Mouse (Mus musculus): ENCODE data around the gene Nrf1. TPM values are rescaled to one million over a fixed set of nuclear protein-coding genes. Genes with fewer than 3 reads are reported as not detected.
A peak's percentile ranks its signal among the peaks of the same experiment; 100 is the strongest.

Gene Nrf1
- total RNA-seq, 2 experiments from 2014 or later: 25.7 to 33.2 TPM

DNA sequence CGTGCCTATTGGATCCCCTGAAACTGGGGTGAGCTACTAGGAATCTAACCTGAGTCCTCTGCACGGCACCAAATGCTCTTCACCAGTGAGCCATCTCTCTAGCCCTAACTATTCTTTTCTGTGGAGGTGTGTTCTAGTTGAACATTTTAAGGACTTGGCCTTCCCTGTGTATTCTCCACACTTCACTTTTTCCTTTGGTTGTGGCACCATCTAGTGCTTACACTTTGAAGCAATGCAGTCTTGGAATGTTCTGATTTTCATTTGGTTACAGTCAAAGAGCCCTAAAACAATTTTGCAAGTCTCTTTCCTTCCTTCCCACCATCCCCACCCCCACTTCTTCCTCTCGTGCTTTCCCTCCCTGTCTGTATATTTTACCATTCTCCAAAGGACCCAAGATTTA, 33.6 kb downstream of the Nrf1 start:
- peak; percentile 47 for DNase-seq

DNA sequence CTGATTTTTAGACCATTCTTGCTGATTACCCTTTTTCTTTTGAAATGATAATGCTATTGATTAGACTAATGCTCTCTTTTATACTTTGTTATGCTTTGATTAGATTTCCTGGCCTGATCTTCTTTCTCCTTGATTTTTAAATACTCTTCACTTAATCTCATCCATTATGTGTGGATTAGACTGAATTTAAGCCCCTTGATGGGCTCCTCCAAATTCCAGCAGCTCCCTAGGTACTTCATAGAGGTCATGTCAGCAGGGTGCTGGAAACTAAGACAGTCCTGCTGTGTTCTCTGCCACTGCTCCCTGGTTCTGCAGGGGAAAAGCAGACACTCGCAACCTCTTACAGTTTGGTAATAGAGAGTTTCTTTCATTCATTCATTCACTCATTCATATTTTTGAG, 35.5 kb downstream of the Nrf1 start:
- DNase-seq: no peak

DNA sequence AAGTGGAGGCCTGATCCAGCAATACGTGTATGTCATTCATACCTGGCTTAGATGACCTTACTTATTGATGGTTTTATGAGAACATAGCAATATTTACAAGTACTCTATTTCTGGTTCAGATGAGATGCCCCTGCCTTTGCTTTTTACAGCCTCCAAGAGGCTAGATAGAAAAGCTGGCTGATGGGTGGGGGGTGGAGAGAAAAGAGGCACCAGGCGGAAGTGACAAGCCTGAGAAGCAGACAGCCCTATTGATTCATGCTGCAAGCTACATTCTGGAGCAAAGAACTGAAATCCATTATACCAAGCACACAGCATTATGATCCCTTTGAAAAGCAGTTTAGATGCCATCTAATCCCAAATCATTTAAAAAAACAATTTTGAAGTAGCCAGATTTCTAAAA, 37.6 kb downstream of the Nrf1 start:
- no peak for DNase-seq

DNA sequence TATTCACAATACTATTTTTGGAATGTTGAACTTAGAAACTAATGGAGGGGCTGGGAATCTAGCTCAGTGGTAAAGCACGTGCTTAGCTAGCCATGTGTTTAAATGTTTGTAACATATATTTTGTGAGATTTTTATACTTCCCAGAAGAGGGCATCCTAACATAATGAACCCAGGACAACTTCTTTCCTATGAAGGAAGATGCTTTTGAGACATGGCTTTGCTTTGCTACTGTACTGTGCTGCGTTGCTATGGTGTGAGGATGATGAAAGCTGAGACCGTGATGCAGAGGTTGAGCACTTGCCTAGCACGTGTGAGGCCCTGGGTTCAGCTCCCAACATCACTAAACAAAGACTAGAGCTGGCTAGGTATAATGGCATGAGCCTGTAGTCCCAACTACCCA, 43.4 kb downstream of the Nrf1 start:
- DNase-seq: no peak

DNA sequence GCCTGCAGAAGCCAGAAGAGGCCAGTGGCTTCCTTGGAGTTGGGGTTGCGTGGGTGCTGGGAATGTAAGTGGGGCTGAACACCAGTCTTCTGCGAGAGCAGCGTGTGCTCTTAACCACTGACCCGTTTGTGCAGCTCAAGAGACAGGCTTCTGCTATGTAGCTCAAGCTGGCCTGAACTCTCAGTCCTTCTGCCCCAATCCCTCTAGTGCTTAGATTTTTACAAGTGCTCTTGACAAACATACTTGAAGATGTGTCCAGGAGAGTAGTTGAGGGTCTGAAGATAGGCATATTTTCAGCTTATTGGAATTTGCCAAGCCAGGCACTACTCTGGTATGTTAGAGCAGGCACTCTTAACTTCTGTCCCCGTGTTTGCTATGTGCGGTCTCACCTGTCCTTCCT, 45.0 kb downstream of the Nrf1 start:
- DNase-seq: no peak

DNA sequence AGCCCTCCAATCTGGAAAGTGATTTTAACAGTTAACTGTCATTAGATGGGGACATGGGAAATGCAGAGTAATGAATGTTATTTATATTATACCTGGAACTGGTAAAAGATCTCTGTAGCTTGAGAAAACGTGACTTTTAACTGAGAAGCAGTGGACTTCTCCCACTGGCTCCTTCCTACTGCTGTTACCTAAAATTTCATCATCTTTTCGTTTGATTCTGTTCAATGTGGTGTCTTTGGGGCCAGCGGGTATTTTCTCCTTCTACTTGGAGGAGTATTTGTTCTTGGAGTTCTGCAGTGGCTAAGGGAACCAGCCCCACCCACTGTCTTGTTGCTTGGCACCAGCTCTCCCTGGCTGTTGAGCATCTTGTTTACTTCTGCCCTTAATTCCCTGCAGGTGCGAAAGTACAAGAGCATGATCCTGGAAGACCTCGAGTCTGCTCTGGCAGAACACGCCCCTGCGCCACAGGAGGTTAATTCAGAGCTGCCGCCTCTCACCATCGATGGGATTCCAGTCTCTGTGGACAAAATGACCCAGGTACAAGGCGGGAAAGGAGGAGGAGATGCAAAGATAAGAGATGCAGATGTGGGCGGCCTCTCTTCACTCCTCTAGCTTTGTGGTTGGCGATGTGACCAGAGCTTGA, 54.1 kb downstream of the Nrf1 start:
- no peak for DNase-seq

DNA sequence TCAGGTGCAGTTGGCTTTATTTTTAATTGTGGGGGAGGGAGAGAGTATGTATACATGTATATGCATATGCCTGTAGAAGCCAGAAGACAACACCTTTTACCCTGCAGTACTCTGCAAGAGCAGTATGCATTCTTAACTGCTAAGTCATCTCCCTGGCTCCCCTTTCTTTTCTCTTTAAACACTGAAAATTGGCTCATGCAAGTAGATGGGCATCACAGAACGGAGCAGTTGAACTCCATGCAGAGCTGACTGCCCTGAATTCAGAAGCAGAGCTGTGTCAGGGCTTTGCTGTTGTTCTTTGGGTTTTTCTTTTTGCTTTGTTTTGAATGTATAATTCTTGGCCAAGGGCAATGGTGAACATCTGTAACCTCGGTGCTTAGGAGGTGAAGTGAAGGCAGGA, 58.3 kb downstream of the Nrf1 start:
- no peak for DNase-seq

DNA sequence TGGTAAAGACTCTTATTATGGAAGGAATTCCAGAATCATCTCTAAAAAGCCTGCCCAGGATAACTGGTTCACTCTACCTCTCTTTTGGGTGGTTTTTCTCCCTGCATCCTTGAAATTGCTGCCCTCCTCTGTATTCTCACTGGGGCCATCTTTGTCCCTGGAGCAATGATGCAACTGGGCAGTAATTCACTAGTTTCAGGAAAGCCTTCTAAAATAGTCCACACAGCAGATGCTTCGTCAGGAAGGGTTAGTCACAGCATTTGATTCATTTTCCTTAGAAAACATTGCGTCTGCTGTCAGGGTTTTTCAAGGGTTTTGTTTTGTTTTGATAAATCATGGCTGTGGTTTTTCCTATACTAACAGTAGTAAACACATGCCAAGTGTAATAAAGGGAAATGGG, 59.7 kb downstream of the Nrf1 start:
- DNase-seq: no peak

DNA sequence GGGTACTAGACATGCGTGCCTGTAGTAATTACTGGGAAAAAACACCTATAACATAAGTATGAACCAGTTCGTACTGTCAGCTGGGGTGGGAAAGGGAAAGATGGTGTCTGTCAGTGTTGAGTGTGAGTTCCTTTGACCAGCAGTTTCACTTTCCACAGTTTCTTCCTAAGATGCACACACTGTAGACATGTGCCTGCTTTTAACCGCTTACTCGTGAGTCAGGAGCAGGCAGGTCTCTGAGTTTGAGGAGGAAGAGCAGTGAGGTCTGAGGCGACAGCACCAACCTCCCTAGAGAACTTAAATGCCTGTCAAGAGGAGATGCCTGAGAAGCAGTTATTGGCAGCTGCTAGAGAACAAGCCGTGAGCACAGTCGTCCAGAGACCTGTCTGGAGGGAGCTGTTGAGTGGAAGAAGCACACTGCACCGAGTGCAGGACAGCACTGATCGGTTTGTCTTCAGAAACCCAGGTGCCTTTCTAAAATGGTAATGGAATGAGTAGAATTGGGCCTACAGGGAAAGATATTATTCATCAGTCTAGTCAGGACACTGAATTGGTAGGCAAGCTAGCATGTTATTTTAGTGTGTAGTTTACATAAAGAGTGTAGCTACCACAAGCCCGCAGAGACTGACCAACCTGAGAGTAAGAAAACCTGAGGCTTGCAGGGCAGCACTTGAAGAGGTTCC, 62.2 kb downstream of the Nrf1 start:
- no peak for DNase-seq

DNA sequence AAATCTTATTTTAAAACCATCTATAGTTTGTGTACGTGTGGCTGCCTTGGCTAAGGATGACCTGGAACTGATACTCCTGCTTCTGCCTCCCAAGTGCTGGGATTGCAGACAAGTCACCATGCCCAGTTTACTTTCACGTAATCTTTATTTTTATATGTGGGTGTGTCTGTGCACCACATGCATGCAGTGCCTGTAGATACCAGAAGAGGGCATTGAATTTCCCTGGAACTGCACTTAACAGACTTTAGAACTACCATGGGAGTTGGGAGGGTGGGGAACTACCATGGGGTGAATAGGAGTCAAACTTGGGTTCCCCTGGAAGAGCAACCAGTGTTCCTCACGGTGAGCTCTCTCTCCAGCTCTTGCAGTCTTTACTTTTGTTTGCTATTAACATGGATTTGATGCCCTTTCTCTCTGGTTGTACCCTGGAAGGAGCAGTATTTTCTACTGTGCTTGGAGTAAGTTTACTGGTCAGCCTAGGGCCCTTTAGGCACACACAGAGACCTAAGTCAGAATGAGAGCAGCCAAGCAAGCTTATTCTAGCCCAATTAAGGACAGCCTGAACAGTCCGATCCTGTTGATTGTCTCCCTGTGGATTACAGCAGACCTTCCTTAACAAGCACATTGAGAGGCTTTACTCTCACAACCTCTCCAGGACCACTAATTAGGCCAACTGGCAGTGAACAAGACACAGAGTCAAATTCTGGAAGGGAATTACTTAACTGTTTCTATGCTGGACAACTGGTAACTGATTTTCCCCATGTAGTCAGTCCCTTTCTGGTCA, 64.8 kb downstream of the Nrf1 start:
- no peak for DNase-seq

DNA sequence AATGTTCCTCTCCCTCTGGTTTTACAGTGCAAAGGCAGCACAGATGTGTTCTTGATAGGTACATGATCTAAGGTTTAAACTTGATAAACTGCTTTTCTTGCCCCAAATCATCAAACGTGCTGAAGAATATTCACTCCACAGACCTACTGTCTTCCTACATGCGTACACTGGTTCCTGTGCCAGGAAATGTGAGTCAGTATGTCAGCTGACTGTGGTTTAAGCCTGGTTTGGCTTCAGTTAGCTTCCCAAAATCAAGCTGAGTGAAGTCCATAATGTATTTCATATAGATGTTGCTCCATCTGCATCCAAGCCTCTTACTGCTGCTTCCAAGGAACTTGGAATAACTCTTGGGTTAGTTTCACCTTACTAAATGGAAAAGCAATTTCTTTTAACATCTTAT, 66.3 kb downstream of the Nrf1 start:
- no peak for DNase-seq

DNA sequence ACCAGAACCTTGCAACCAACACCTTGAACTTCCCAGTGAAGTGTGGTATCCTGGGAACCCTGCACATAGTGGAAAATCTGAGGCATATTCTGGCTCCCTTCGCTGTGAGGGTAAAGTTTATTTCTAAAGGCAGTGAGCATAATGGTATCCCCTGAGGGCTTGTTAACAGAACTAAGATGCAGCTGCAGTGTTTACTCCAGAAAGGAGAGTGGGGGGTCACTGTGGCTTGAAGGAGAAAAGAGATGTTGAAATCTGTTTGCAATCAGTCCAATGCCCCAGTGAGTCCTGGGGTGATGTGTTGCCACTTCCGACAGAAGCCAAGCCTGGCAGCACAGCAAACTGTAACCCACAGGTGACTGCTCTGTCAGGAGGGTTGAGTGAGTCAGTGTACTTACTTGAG, 73.4 kb downstream of the Nrf1 start:
- DNase-seq: no peak

DNA sequence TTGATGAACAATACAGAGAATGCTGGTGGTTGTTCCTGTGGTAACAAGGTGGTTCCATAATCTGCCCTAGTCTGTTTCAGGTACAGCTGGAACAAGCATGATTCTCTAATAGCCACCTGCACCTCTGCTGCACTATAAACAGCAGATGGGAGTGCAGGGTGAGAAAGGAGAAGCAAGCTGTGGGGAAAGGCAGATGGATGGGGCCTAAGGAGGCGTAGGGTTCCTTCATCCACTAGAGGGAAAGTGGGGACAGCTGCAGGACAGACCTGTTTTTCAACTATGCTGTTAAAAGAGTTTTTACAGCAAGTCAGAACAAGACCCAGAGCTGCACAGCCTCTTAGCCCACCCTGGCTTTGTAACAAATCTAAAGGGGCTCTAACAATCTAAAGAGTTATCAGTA, 73.8 kb downstream of the Nrf1 start:
- DNase-seq: no peak

DNA sequence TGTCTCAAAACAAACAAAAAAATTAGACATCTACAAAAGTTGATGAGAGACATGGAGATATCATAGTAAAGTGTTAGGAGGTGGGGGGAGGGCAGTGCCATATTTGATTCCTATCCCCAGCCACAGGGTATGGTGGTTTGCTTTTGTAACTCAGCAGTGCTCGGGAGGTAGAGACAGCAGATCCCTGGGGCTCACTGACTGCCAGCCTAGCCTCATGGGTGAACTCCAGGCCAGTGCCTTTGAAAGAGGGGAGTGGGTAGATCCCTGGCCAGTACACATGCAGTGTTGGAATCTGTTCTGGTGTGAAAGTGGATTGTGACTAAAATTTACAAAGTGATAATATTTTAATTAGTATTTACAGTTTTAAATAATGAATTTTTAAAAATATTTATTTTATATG, 75.6 kb downstream of the Nrf1 start:
- no peak for DNase-seq

DNA sequence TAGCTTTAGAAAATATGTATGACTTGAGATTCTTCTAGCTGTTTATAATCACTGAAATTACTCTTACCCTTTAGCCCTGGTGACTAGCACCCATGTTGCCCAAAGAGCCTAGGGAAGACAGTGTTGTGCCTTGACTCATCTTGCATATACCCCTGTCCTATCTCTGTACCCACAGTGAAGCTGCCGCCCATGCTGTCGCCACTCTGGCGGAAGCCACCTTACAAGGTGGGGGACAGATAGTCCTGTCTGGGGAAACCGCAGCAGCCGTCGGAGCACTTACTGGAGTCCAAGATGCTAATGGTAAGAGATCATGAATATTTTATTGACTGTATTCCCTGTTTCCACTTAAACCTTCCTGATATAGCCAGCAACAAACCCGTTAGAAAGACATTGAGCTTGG, 78.3 kb downstream of the Nrf1 start:
- no peak for DNase-seq

DNA sequence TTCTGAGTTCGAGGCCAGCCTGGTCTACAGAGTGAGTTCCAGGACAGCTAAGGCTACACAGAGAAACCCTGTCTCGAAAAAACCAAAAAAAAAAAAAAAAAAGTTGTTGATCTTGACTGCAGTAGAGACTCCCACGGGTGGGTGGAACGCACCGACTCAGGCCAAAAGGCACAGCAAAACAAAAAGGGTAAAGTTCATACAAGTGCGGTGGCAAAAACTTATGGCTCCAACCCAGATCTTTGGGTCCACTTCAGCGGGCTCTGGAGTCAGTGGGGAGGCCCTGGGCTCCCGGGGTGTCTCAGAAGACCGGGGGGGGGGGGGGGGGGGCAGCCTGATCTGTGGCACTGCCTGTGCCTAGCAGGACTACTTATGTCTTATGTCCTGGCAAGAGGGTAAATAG, 79.0 kb downstream of the Nrf1 start:
- DNase-seq: no peak

DNA sequence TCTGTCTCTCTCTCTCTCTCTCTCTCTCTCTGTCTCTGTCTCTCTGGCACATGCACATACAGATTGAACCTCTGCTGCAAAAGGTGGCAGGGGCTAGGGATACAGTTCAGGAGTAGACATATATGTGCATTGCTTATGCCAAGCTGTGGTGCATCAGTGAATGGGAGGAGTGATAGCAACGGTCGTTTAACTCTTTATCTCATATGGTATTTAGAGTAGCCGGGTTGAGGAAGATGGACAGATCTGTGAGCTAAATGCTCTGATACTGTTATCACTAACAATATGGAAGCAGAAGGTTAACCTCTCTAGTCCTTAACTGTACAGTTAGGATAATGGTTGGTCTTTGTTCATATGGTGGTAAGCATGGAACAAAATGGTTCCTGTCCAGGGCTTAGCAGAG, 84.6 kb downstream of the Nrf1 start:
- no peak for DNase-seq

DNA sequence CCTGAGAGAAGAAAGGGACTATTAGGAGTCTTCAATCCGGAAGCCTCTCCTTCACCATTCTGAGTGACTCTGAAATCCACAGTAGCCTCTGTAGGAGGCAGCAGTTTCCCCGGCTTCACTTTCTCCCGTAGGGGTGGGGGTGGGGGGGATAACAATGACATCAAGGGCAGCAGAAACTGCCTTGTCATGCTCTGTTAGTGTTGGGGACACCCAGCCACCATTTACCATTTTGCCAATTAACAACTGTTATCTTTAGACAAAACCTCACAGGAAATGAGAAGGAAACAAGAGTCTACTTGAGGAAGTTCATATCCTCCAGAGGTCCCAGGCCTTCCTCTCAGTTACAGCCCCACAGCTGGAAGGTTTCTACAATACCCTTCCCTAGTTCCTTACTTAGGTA, 87.8 kb downstream of the Nrf1 start:
- no peak for DNase-seq

DNA sequence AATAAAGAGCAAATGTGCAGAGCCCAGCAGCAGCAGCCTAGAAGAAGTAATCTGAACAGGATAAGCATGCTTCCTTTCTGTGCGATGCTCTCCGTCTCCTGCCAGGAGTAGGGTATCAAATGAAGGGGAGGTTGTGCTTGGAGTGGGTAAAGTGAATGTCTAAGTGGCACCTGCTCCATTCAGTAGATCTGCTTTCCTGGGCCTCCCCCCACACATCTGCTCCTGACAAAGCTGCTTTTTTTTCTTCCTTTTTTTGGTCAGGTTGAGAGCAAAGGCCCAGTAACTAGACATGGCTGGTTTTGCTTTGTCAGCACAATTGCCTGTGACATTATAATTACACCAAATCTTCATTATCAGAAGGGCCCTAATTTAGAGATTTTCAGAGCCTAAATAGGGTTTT, 89.4 kb downstream of the Nrf1 start:
- no peak for DNase-seq

DNA sequence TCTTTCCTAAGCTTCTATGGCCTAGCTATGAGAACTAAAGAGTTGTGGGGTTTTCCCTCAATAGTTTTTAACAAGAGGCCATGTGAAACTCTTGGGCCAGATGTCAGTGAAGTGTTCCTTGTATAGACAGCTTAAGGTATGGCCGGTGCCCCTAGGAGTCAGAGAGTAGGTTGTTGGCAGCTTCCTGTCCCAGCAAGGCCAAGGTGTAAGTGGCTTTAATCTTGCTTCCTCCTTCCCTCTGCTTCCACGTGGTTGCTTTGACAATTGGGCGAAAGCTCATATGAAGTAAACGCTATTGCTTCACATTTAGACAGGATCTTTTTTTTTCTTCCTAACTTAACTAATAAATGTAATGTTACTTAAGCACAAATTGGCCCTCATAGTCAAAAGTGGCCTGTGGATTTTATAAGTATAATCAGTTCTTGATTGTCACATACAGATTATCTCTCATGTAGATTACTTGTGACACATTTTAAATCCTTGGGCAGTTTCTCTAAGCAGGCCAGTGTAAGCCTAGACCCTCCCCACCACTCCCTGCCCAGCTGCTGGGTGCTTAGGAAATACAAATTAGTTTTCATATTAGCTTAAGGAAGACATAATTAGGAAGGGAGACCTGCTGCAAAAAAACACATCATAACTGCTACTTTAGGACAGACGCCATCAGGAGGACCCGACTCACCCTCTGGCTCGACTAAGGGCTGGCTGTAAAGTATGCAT, 91.7 kb downstream of the Nrf1 start:
- no peak for DNase-seq

DNA sequence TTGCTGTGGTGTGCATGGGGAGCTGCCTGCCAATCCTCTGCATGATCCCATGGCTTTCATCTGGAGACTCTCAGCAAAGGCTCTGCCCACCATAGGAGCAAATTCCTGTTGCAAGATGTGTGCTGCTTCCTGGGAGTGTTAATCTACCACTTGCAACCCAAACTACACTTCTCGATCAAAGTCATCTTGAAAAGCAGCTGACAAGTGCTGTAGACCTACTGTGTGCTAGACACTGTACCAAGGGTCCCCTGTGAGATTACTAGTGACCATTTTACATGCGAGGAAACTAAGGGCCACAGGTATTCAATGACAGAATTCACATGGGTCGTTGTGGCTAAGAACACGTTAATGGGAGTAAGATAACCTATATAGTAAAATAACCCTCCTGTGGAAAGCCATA, 95.5 kb downstream of the Nrf1 start:
- DNase-seq: no peak

DNA sequence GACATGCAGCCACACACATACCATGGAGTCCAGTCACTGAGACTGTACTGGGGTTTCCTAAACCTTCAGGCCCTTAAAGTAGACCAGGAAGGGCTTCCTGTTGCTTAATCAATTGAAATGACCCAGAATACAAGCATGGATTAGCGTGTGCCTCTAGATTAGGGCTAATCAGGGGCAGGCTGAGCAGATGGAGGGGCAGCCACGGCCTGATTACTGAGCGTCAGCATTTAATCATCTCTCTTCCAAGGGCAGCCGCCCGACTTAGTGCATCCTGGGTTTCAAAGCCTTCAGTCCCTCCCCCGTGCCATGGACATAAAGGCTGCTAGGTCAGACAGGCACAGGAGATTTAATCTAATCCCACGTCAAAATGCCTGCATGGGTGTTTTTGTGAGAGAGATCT, 99.3 kb downstream of the Nrf1 start:
- no peak for DNase-seq

DNA sequence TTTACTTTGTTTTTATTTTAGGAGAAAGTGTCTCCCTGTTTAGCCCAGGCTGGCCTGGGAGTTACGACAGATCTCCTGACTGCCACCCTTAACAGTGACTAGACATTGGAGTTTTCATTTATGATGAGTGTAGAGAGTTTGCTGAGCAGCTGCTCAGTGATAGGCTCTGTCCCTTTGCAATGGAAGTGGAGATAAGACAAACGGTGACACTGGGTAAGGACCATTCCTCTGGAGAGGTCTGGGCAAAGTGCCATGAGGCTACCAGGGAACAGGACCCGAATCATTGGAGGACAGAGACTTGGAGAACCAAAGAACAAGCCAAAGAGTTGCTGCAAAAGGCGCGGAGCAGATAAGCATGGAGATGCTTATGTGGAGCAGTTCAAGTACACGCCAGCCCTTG, 100.0 kb downstream of the Nrf1 start:
- no peak for DNase-seq
